Mouse (Mus musculus) neural tube, embryonic 11.5 days (tissue): ENCODE results near the gene Trnau1ap. TPM values are rescaled to one million over a fixed set of nuclear protein-coding genes. Genes with fewer than 3 reads are reported as not detected.

Experiments
- ATAC-seq: fragments of 200-750 bp; cut with Nextera tagmentation; 2 replicates; pipeline ENCODE4 v1.8.0; 2017; ENCODE audit warnings: moderate number of reproducible peaks, mild to moderate bottlenecking, moderate TSS enrichment, moderate library complexity; ENCODE audit not compliant: insufficient read depth, low FRiP score, low TSS enrichment
- DNase-seq: peaks from one replicate; pipeline ENCODE4 v3.0.0-alpha.2; 2015; ENCODE audit warnings: low spot score
- H3K27ac ChIP-seq: fragments of 300-500 bp; sonication (generic); 2 replicates; pipeline ENCODE4 v1.5.1; 2014; ENCODE audit warnings: low read depth, mild to moderate bottlenecking, low read length
- H3K27me3 ChIP-seq: fragments of 300-500 bp; sonication (generic); 2 replicates; pipeline ENCODE4 v1.6.1; 2014; ENCODE audit warnings: mild to moderate bottlenecking, low read length, mixed read lengths; ENCODE audit not compliant: control insufficient read depth, insufficient read depth
- H3K36me3 ChIP-seq: fragments of 300-500 bp; sonication (generic); 2 replicates; pipeline ENCODE4 v1.6.1; 2014; ENCODE audit warnings: mild to moderate bottlenecking, low read length, moderate library complexity, mixed read lengths; ENCODE audit not compliant: control insufficient read depth, insufficient read depth
- H3K4me1 ChIP-seq: fragments of 300-500 bp; sonication (generic); 2 replicates; pipeline ENCODE4 v1.6.1; 2014; ENCODE audit warnings: low read length, mixed read lengths; ENCODE audit not compliant: control insufficient read depth, insufficient read depth
- H3K4me2 ChIP-seq: fragments of 300-500 bp; sonication (generic); 2 replicates; pipeline ENCODE4 v1.6.1; 2014; ENCODE audit warnings: low read depth, mild to moderate bottlenecking, moderate library complexity
- H3K4me3 ChIP-seq: fragments of 300-500 bp; sonication (generic); 2 replicates; pipeline ENCODE4 v1.5.1; 2014; ENCODE audit warnings: low read depth, low read length
- H3K9ac ChIP-seq: fragments of 300-500 bp; sonication (generic); 2 replicates; pipeline ENCODE4 v1.6.1; 2014; ENCODE audit warnings: mild to moderate bottlenecking, low read length
- H3K9me3 ChIP-seq: fragments of 300-500 bp; sonication (generic); 2 replicates; pipeline ENCODE4 v1.6.1; 2016; ENCODE audit warnings: low read length; ENCODE audit not compliant: control insufficient read depth
- WGBS: fragments of 180-500 bp; shearing (Covaris S2); extraction: QIAGEN DNeasy Blood & Tissue Kit; methylation state at CpG from one replicate; pipeline ENCODE4 v1.1.7; 2014; 5-methylcytosine and 5-hydroxymethylcytosine counted together
- polyA plus RNA-seq: library from polyadenylated mRNA; unstranded; fragments of >200 nt; fragmentation: Nextera tagmentation; extraction: Ambion mirVana; gene quantifications from 2 replicates; pipeline ENCODE4 v1.2.1, GENCODE M21; 2014

Trnau1ap gene
- polyA plus RNA-seq, 1 experiment from 2014 or later, result 82.9 TPM

DNA sequence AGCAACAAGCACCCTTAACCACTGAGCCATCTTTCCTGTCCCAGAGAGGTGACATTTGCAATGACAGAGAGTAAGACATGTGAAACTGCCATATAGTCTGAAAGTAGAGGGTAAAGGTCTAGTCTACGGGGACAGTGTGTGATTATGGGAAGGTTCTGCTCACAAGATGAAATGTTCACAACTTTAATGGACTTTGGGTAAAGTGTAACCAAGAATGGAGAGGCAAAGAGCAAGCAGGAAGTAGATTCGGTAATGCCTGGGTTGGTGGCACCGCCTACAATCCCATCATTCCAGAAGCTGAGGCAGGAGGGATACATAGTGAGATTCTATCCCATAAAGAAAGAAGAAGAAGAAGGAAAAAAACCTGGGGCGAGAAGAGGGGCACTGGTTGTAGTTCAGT lies 16.9 kb upstream of the Trnau1ap start:
- Histone ChIP-seq H3K4me1 (peaks cover 12% of the 10 kb centered on the region), H3K36me3 (no peaks in the 10 kb centered on the region; the same call in none of the 2 replicates), H3K27ac (no peak overlapping the region), H3K9me3 (no peaks in the 10 kb centered on the region), H3K4me2 (no peak overlapping the region), H3K9ac (no peak overlapping the region), H3K27me3 (no peaks in the 10 kb centered on the region), H3K4me3 (no peak overlapping the region)
- ATAC-seq (no peak), DNase-seq (no peak)
- 82% methylated on average over 4 of the region's 4 CpGs for WGBS

DNA sequence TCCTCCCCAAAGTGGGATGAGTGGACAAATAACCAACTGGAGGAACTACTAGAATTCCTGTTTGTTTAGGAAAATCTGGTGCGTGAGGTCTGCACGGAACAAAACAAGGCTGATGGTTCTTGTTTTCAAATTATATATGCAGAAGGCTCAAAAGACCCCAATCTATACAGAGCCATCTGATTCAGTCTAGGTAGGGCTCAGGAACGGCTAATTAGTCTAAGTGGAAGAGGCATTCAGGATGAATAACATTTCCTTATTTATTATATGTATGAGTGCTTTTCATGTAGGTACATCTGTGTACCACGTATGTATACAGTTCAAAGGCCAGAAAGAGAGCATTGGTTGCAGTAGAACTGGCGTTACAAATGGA lies 16.5 kb upstream of the Trnau1ap start:
- DNase-seq, result no peak
- H3K36me3 ChIP-seq, result no peaks in the 10 kb centered on the region; the same call in none of the 2 replicates
- H3K27ac ChIP-seq, result no peak overlapping the region
- WGBS, result 50% methylated on average over 5 of the region's 5 CpGs
- H3K9me3 ChIP-seq, result no peaks in the 10 kb centered on the region
- ATAC-seq, result peak; percentile 39; the same call in 1 of the 2 replicates
- peak overlapping the region; percentile 88 for H3K9ac ChIP-seq
- peak overlapping the region; percentile 87; the same call in 1 of the 2 replicates for H3K4me3 ChIP-seq
- H3K27me3 ChIP-seq, result no peaks in the 10 kb centered on the region
- peak overlapping the region; percentile 95; the same call in 1 of the 2 replicates for H3K4me2 ChIP-seq
- peaks cover 12% of the 10 kb centered on the region for H3K4me1 ChIP-seq

DNA sequence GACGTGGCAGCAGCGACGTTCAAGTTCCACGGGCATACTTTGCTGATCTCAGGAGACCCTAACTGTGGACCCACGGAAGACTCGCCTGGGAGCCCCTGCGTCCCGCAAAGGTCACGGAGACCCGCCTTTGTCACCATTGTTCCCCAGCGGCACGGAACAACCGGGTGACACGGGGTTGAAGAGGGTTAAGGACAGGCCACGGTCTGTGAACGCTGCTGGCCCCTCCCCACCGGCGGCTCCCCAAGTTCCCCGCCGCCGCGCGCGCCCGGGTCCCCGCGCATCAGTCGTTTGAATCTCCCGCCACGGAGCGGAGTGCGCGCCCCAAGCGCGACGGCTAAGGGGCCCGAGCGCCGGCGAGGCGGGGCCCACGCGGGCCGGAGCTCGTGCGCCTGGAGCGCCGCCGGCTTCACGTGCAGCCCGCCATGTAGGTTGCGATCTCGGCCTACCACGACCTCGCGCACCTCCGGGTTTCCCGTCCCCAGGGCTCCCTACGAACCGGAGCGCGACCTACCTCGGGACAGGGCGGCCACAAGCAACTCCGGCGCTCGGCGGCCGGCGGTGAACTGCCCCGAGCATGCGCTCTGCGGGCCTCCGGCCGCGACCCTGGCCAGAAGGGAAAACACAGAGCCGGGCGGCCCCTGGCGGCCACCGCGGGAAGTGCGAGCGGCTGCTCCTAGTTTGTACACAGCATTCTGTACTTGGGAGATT lies 16.0 kb upstream of the Trnau1ap start:
- Histone ChIP-seq H3K9me3 (no peaks in the 10 kb centered on the region), H3K4me2 (peak overlapping the region; percentile 95), H3K36me3 (no peaks in the 10 kb centered on the region; the same call in none of the 2 replicates), H3K27me3 (no peaks in the 10 kb centered on the region), H3K4me1 (peaks cover 12% of the 10 kb centered on the region), H3K27ac (0 out of 2 replicates have a peak overlapping the region, but pooled peaks have one; percentile 21), H3K4me3 (peak overlapping the region; percentile 87), H3K9ac (peak overlapping the region; percentile 88)
- peak; percentile 94 for DNase-seq
- peak; percentile 86 for ATAC-seq
- WGBS, result under 1% methylated on average over 81 of the region's 83 CpGs

DNA sequence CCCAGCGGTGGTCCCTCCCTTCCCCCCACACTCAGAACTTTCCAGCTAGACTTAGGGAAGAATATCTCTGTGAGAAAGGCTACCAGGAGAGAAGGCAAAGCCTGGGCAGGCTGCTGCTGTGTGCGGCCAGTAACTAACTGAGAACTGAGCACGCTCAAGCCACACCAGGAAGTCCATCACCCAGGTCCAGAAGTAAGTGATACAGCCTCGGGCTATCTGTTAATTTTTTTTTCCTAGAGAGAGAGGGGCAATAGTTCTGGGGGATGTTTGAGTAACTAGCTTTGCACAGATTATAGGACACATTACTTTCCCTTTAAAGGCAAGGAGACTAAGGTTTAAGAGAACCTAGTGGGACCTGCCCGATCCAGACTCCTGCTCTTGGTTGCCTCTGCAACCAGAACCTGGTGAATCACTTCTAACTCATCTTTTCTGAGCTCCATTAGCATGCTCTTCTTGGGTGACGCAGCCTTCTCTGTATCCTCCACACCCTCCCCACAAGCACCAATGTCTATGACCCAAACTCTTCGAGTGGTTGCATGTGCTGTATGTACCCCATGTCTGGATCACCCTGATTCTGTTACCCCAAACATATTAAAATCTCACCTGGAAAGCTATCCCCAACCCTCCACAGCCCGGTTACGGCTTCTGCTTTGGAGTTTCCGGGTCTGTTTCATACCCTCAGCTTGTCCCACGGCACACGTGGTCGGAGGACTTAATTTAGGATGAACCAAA lies 15.2 kb upstream of the Trnau1ap start:
- no peaks in the 10 kb centered on the region for H3K27me3 ChIP-seq
- no peaks in the 10 kb centered on the region; the same call in none of the 2 replicates for H3K36me3 ChIP-seq
- no peak overlapping the region for H3K27ac ChIP-seq
- H3K9me3 ChIP-seq, result no peaks in the 10 kb centered on the region
- DNase-seq, result no peak
- peak overlapping the region; percentile 95 for H3K4me2 ChIP-seq
- peak overlapping the region; percentile 87 for H3K4me3 ChIP-seq
- WGBS, result 10% methylated on average over 13 of the region's 13 CpGs
- peaks cover 12% of the 10 kb centered on the region for H3K4me1 ChIP-seq
- ATAC-seq, result no peak
- peak overlapping the region; percentile 88 for H3K9ac ChIP-seq

DNA sequence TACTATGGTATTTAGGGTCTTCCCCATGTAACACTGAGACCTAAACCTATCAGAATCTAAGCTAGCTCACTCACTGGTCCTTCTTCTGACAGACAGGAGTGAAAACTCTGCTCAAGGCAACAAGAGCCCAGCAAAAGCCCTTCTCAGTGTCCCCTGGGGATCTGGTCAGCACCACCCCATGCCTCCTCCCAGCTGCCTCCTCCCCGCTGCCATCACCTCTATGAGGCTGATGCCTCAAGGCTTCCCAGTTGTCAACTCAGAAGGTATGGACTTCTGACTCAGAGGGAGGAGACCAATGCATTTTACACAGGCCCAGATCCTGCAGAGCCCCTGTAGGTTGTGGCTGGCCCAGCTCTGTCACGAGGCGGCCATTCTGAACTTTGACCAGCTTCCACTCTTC lies 12.1 kb upstream of the Trnau1ap start:
- Histone ChIP-seq H3K4me1 (peaks cover 12% of the 10 kb centered on the region), H3K36me3 (peaks cover 3% of the 10 kb centered on the region), H3K27me3 (no peaks in the 10 kb centered on the region), H3K9me3 (no peaks in the 10 kb centered on the region), H3K9ac (no peak overlapping the region), H3K27ac (no peak overlapping the region), H3K4me3 (no peak overlapping the region), H3K4me2 (no peak overlapping the region)
- ATAC-seq (no peak), DNase-seq (no peak)
- 94% methylated on average over 3 of the region's 3 CpGs for WGBS

DNA sequence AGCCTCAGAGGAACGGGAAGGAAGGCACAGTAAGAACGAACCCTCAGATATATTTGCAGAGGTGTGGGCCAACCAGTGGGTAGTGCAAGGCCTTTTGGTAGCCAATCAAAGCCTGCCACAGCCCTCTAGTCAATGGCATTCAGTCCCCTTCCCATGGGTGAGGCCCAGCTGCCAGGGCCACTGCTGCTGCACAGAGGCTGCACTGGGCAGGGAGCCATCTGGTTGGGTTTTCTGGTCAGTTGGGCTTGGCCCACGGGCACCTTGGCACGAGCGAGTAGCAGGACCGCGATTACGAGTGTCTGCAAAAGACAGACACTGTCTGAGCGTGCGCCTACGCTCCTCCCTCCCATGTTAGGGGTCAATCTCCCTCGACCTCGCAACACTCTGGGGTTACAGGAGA lies 9.6 kb upstream of the Trnau1ap start:
- H3K4me1 ChIP-seq, result peaks cover 3% of the 10 kb centered on the region; the same call in 1 of the 2 replicates
- no peaks in the 10 kb centered on the region for H3K27me3 ChIP-seq
- no peak overlapping the region for H3K4me3 ChIP-seq
- H3K4me2 ChIP-seq, result no peak overlapping the region
- H3K27ac ChIP-seq, result no peak overlapping the region
- H3K9ac ChIP-seq, result no peak overlapping the region
- peaks cover 10% of the 10 kb centered on the region for H3K36me3 ChIP-seq
- ATAC-seq, result no peak
- H3K9me3 ChIP-seq, result no peaks in the 10 kb centered on the region
- DNase-seq, result no peak
- 96% methylated on average over 13 of the region's 13 CpGs for WGBS

DNA sequence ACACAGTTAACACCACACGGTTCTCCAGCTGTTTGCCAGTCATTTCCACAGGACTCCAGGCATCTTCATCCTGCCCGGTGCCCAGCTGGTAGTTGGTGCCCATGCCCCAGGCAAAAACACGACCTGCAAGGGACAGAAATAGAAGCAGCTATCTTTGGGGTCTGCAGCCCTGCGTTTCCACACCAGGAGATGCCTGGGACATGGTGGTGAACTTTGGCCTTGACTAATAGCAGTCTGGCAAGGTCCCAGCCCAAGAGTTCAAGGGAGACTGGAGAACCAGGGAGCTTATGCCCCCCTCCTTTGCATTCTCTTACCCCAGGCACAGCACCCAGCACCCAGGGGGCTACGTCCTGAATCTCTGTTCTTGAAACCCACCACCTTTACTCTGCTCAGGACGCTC lies 3.5 kb upstream of the Trnau1ap start:
- WGBS, result 88% methylated on average over 6 of the region's 6 CpGs
- no peak for ATAC-seq
- DNase-seq, result no peak
- H3K9ac ChIP-seq, result no peak overlapping the region
- no peaks in the 10 kb centered on the region for H3K9me3 ChIP-seq
- no peaks in the 10 kb centered on the region for H3K4me1 ChIP-seq
- peaks cover 17% of the 10 kb centered on the region for H3K36me3 ChIP-seq
- no peak overlapping the region for H3K4me3 ChIP-seq
- H3K27ac ChIP-seq, result no peak overlapping the region
- H3K27me3 ChIP-seq, result no peaks in the 10 kb centered on the region
- no peak overlapping the region for H3K4me2 ChIP-seq

DNA sequence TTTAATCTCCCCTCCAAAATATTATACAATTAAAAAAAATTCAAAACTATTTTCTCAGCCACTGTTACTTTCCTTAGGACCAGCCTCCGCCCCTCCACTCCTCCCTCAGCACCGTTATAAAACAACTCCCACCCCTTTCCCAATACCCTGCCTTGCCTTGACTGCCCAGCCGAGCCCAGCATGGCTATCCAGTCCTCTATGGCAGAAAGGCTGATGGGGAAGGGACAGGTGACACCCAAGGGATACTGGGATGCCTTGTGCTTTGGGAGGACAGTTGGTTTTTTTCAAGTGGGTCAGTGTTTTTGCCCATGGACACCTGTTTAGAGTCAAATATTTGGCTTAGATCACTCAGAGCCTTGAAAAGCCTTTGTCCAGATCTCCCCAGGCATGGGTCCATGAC lies 2.6 kb upstream of the Trnau1ap start:
- Histone ChIP-seq H3K27ac (no peak overlapping the region), H3K4me1 (no peaks in the 10 kb centered on the region), H3K9ac (no peak overlapping the region), H3K36me3 (peaks cover 14% of the 10 kb centered on the region), H3K4me2 (no peak overlapping the region), H3K27me3 (no peaks in the 10 kb centered on the region), H3K9me3 (no peaks in the 10 kb centered on the region), H3K4me3 (no peak overlapping the region)
- no peak for DNase-seq
- 67% methylated on average over 3 of the region's 3 CpGs for WGBS
- ATAC-seq, result no peak
